In the genomic region with DNA sequence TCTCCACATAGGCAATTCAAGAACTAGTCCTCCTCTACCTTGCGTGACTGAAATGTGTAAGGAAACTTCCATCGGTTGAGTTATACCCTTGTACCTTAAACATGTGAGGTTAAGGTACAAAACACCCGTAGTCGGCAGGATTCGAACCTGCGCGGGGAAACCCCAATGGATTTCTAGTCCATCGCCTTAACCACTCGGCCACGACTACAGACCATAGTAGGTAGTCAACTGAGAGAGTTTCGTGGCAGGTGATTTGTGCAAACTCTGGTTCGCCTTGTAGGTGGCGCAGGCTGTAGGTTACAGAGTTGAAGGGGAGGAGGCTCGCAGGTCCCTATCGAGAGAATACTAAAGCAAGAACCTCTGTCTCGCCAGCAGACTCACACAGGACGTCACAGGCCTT, we compare ENCODE assay signal across 9 mouse cellular contexts. TPM values are rescaled to one million over a fixed set of nuclear protein-coding genes. Genes with fewer than 3 reads are reported as not detected.
DNase-seq lines count a peak whose midpoint lies in the region; ATAC-seq and TF ChIP-seq lines count a peak whose summit lies in the region.
"Had no signal": no experiment of that assay in that cellular context is flagged by ENCODE, and none has a peak within 500 bp of the region (broad histone marks: within the 10 kb centered on the region; RNA-seq: fewer than 3 reads in every experiment).

No protein-coding gene starts in this region.

- TF ChIP-seq POLR2A in spleen, adult 2 months (IDR thresholded peaks at IDR 0.05; ENCODE audit: low read depth, low read length): no peak

- peak overlapping the region; percentile 43 for H3K4me2 ChIP-seq in forebrain, embryonic 12.5 days
- H3K4me2 ChIP-seq in forebrain, embryonic 15.5 days (replicated peaks): no peak overlapping the region
- H3K4me2 ChIP-seq in hindbrain, postnatal 0 days (ENCODE audit: low read depth, low read length): peak overlapping the region; percentile 11; the same call in 1 of the 2 replicates

- H3K27ac ChIP-seq in forebrain, embryonic 12.5 days: no peak overlapping the region
- H3K27ac ChIP-seq in forebrain, embryonic 15.5 days (replicated peaks): no peak overlapping the region
- H3K27ac ChIP-seq in hindbrain, postnatal 0 days: no peak overlapping the region
- no peak overlapping the region for H3K27ac ChIP-seq in spleen, adult 2 months (ENCODE audit: insufficient read depth, low read length)
- H3K27ac ChIP-seq: layer of hippocampus, adult 2 months had no signal

- H3K4me3 ChIP-seq in forebrain, embryonic 12.5 days (replicated peaks): peak overlapping the region; percentile 25
- H3K4me3 ChIP-seq in forebrain, embryonic 15.5 days: no peak overlapping the region
- H3K4me3 ChIP-seq in erythroblast, embryonic 14.5 days (replicated peaks): peak overlapping the region; percentile 64
- H3K4me3 ChIP-seq in hindbrain, postnatal 0 days (ENCODE audit: low read length): no peak overlapping the region
- H3K4me3 ChIP-seq in spleen, adult 2 months (ENCODE audit: extremely low read depth, insufficient read depth, insufficient read length): 0 out of 2 replicates have a peak overlapping the region, but pooled peaks have one; percentile 1
- H3K4me3 ChIP-seq: layer of hippocampus, adult 2 months had no signal

- no peak for ATAC-seq in forebrain, embryonic 12.5 days (ENCODE audit: low FRiP score)
- ATAC-seq in forebrain, embryonic 15.5 days (replicated peaks): no peak
- ATAC-seq in hindbrain, postnatal 0 days: no peak

- WGBS in forebrain, embryonic 12.5 days: 1% methylated on average over 17 of the region's 17 CpGs
- whole genome bisulfite sequencing in forebrain, embryonic 15.5 days: 3% methylated on average over 17 of the region's 17 CpGs
- WGBS in hindbrain, postnatal 0 days: 8% methylated on average over 17 of the region's 17 CpGs
- WGBS in spleen, adult 2 months: 29% methylated on average over 17 of the region's 17 CpGs

- peaks cover 9% of the 10 kb centered on the region for H3K4me1 ChIP-seq in forebrain, embryonic 12.5 days
- peaks cover 8% of the 10 kb centered on the region for H3K4me1 ChIP-seq in forebrain, embryonic 15.5 days
- peaks cover 54% of the 10 kb centered on the region for H3K4me1 ChIP-seq in erythroblast, embryonic 14.5 days (ENCODE audit: control insufficient read depth)
- no peaks in the 10 kb centered on the region for H3K4me1 ChIP-seq in hindbrain, postnatal 0 days (ENCODE audit: insufficient read depth, low read length)
- peaks cover 2% of the 10 kb centered on the region; the same call in 1 of the 2 replicates for H3K4me1 ChIP-seq in spleen, adult 2 months (ENCODE audit: control insufficient read depth, insufficient read depth, insufficient read length)

- DNase-seq in MN1 (ENCODE audit: low spot score): peak; percentile 80
- peak; percentile 29 for DNase-seq in hindbrain, postnatal 0 days (ENCODE audit: low spot score)
- peak; percentile 24 for DNase-seq in lung, postnatal 10 days
- peak in 1 of 2 experiments; percentile 66 for DNase-seq in spleen, adult 2 months (ENCODE audit: low read depth in 1 of 2, low spot score in 2 of 2)
- DNase-seq in layer of hippocampus, adult 11-12 months (ENCODE audit: low spot score): no peak

- TF ChIP-seq CTCF in hindbrain, postnatal 0 days (IDR thresholded peaks at IDR 0.05; ENCODE audit: low read depth): no peak
- no peak for TF ChIP-seq CTCF in spleen, adult 2 months (IDR thresholded peaks at IDR 0.05; ENCODE audit: extremely low read depth, insufficient read depth, insufficient read length, insufficient replicate concordance)

- H3K9me3 ChIP-seq in forebrain, embryonic 12.5 days: no peaks in the 10 kb centered on the region
- no peaks in the 10 kb centered on the region for H3K9me3 ChIP-seq in forebrain, embryonic 15.5 days
- H3K9me3 ChIP-seq in erythroblast, embryonic 14.5 days (ENCODE audit: control insufficient read depth, low read length): no peaks in the 10 kb centered on the region
- H3K9me3 ChIP-seq in hindbrain, postnatal 0 days (ENCODE audit: low read length): no peaks in the 10 kb centered on the region

- 0 out of 2 replicates have a peak, but pooled peaks cover 6% of the 10 kb centered on the region for H3K27me3 ChIP-seq in forebrain, embryonic 12.5 days
- H3K27me3 ChIP-seq in forebrain, embryonic 15.5 days: no peaks in the 10 kb centered on the region
- H3K27me3 ChIP-seq in erythroblast, embryonic 14.5 days (ENCODE audit: control insufficient read depth): no peaks in the 10 kb centered on the region
- no peaks in the 10 kb centered on the region for H3K27me3 ChIP-seq in hindbrain, postnatal 0 days (ENCODE audit: insufficient read depth, low read length)
- no peaks in the 10 kb centered on the region for H3K27me3 ChIP-seq in spleen, adult 2 months (ENCODE audit: control insufficient read depth, insufficient read depth, low read length)

- H3K36me3 ChIP-seq in forebrain, embryonic 12.5 days (replicated peaks): no peaks in the 10 kb centered on the region
- H3K36me3 ChIP-seq in forebrain, embryonic 15.5 days: no peaks in the 10 kb centered on the region
- H3K36me3 ChIP-seq in erythroblast, embryonic 14.5 days (ENCODE audit: control insufficient read depth): no peaks in the 10 kb centered on the region
- no peaks in the 10 kb centered on the region for H3K36me3 ChIP-seq in hindbrain, postnatal 0 days (ENCODE audit: insufficient read depth, low read length)
- no peaks in the 10 kb centered on the region for H3K36me3 ChIP-seq in spleen, adult 2 months (ENCODE audit: control insufficient read depth, insufficient read depth, low read length)

- H3K9ac ChIP-seq in forebrain, embryonic 12.5 days: no peak overlapping the region
- no peak overlapping the region for H3K9ac ChIP-seq in forebrain, embryonic 15.5 days (replicated peaks)
- H3K9ac ChIP-seq in hindbrain, postnatal 0 days (replicated peaks; ENCODE audit: low read length): no peak overlapping the region

RNA-seq across cellular contexts. Expression of a gene that starts 7.9 kb away (rescaled TPM):
- polyA plus RNA-seq in forebrain, embryonic 12.5 days (2016; fragmentation: Nextera tagmentation; extraction: Ambion mirVana): 24.5 and 26.7 TPM in 2 replicates
- polyA plus RNA-seq in forebrain, embryonic 15.5 days (2015; fragmentation: Nextera tagmentation; extraction: Ambion mirVana): 23.6 and 24.7 TPM in 2 replicates
- not detected in 2 replicates for polyA plus RNA-seq in erythroblast, embryonic 14.5 days (2012)
- total RNA-seq in hindbrain, postnatal 0 days (2014; rRNA removed): 9.3 and 13.5 TPM in 2 replicates
- polyA plus RNA-seq in hindbrain, postnatal 0 days (2015; fragmentation: Nextera tagmentation; extraction: Ambion mirVana): 7.8 and 9.6 TPM in 2 replicates
- polyA plus RNA-seq in spleen, adult 2 months (2012; rRNA removed): 0.05 and 0.11 TPM in 2 replicates

RNA-seq across cellular contexts. Expression of a gene that starts 44.0 kb away (rescaled TPM):
- 0.13 TPM in 1 of 2 replicates, not detected in the other for polyA plus RNA-seq in forebrain, embryonic 12.5 days (2016; fragmentation: Nextera tagmentation; extraction: Ambion mirVana)
- polyA plus RNA-seq in forebrain, embryonic 15.5 days (2015; fragmentation: Nextera tagmentation; extraction: Ambion mirVana): not detected in 2 replicates
- polyA plus RNA-seq in erythroblast, embryonic 14.5 days (2012): not detected in 2 replicates
- total RNA-seq in hindbrain, postnatal 0 days (2014; rRNA removed): not detected in 2 replicates
- not detected in 2 replicates for polyA plus RNA-seq in hindbrain, postnatal 0 days (2015; fragmentation: Nextera tagmentation; extraction: Ambion mirVana)
- polyA plus RNA-seq in spleen, adult 2 months (2012; rRNA removed): not detected in 2 replicates

Comparison
In these comparisons a context has a peak if more than half of its experiments do, and no peak if none do; other contexts are left out.
1. H3K4me3 ChIP-seq: peak in forebrain, embryonic 12.5 days (single experiment), erythroblast, embryonic 14.5 days (single experiment) and spleen, adult 2 months (single experiment); none in forebrain, embryonic 15.5 days (single experiment) and hindbrain, postnatal 0 days (single experiment).